Mouse (Mus musculus): Measurements from ENCODE around the gene Golph3l.
A peak's percentile ranks its signal among the peaks of the same experiment; 100 is the strongest.
"Not testable (repeated sequence)": the region's sequence is repeated elsewhere in the genome, so short reads cannot be mapped to it uniquely, and the experiment has no call there.

Gene Golph3l

GRCm38 (mm10) chr3:95624628-95625503, 36.1 kb downstream of the Golph3l start, which contains the start of gene Ensa:
Gene Ensa, plus strand, starts transcription at chr3:95624993.
- DNase-seq (ENCODE audit: low spot score), result peak; percentile 99

DNA sequence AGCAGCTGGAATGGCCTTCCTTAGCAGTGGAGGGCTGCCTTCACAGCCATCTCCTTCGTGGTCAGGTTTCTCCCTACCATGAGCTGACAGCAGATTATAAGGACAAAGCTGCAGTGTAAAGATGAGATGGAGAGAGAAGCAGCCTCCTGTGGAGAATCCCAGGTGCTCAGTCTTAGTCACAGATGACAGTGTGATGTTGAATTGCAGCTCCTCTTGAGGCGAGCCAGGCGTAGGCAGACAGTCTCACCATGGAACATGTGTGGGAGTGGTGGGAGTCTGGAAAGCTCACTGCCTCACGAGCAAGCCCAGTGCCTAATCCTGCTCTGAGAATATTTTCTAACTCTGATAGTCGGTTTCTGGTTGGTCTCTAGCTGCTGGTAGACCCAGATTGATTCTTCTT, 39.0 kb downstream of the Golph3l start:
- DNase-seq (ENCODE audit: low spot score), result peak; percentile 47

- peak; percentile 85 for DNase-seq (ENCODE audit: low spot score)
These were observed 41.0 kb downstream of the Golph3l start for GRCm38 (mm10) chr3:95629755-95630154.

DNA sequence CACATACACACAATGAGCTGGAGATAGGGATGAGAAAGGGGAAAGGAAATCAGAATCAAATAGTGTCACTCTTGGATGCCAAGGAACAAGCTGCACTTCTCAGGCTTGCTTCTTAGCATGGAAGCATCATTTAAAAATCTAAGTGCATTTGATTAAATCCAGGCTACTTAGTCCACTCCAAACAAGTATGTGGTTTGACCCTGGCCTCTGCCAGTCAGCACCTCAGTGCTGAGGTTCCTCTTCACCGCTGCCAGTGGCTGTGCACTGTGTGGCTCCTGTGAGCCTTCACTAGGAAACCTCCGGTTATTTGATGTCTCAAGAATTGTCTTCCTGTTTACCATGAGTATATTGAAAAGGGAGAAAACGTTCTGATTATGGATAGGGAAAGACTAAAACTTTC, 42.1 kb downstream of the Golph3l start:
- DNase-seq (ENCODE audit: low spot score), result no peak

- no peak for DNase-seq (ENCODE audit: low spot score)
These were observed 42.6 kb downstream of the Golph3l start for GRCm38 (mm10) chr3:95631304-95631703.

DNA sequence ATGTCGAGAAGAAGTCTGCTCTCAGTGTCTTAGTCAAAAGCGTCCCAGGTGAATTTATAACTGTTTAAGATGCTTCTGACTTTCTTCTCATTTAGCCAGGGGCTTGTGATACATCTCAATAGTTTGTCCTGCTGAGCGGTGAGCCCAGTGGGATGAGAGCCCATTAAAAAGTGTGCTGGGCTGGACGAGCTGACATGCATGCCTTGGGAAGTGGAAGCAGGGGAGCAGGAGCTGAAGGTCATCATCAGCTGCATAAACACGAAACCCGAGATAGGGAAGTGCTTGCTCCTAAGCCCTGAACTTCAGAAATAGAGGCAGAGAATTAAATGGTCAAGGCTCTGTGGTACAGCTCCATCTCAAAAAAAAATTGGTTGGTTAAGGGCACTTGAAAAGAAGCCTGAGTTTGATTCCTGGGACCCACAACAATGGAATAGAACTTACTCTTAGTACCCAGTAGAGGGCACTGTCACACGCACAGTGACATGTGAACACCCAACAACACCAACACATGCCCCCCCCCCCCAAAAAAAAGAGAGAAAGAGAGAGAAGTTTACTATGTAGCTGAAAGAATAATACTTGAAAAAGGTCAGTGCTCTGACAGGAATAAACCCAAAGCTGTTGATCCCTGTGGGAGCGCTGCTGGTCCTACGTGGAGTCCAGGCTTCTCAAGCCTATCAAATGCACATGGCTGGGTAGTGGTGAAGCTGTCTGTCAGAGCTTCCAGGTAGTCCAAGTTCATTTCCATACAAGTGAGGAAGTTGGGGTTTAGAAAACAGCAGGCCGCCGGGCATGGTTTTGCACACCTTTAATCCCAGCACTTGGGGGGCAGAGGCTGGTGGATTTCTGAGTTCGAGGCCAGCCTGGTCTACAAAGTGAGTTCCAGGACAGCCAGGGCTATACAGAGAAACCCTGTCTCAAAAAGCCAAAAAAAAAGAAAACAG, 44.2 kb downstream of the Golph3l start:
- peak; percentile 44 for DNase-seq (ENCODE audit: low spot score)

DNA sequence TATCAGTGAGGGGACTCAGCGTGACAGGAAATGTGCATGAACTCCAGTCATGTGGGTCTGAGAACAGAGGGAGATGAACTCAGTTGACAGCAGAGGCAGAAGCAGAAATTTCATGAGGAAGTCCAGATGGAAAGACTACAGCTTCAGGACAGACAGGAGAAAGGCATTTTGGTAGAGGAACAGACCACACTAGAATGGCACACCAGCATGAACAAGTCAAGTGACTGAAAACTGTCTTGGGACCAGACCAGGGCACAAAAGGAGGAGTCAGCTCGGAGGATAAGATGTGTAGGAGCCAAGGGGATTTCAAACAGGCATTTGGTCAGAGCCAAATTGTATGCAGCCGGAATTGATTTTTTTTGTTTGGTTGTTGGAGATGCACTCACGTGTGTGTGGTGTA, 46.9 kb downstream of the Golph3l start:
- no peak for DNase-seq (ENCODE audit: low spot score)

DNA sequence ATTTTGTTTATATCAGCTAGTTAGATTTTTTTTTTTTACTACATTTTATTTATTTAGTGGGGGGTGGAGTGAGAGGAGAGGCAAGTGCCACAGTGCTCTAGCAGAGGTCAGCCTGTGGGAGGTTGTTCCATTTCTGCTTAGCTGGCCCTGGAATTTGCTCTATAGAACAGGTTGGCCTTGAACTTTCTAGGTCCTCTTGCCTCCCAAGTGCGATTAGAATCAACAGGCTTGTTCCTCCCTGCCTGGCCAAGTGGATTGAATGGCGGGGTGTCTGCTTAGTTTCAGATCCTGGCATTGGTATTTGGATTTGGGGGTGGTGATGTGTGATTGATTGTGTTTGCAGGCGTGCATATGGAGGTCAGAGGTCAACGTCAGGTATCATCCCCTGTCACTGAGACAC, 47.3 kb downstream of the Golph3l start:
- DNase-seq (ENCODE audit: low spot score), result no peak

GRCm38 (mm10) chr3:95639694-95640093, 51.0 kb downstream of the Golph3l start:
- DNase-seq (ENCODE audit: low spot score), result no peak

DNA sequence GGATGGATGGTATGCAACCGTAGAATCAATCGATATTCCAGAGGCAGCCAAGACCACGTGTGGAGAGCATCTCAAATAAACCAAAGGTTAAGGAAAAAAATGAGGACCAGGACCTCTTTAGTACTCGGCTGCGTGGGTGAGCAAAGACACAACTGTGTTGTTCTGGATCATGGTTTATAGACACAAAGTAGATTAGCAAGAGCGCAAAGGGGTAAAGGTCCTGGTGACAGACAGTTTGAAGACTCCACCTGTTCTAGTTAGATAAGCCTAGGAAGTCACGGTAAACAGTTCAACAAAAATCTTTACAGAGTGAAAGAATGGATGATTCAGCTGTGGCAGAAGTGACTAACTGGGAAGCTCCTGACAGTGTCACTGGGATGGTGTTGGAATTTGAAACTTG, 54.4 kb downstream of the Golph3l start:
- no peak for DNase-seq (ENCODE audit: low spot score)

GRCm38 (mm10) chr3:95645313-95646235, 56.8 kb downstream of the Golph3l start:
- DNase-seq (ENCODE audit: low spot score), result no peak

DNA sequence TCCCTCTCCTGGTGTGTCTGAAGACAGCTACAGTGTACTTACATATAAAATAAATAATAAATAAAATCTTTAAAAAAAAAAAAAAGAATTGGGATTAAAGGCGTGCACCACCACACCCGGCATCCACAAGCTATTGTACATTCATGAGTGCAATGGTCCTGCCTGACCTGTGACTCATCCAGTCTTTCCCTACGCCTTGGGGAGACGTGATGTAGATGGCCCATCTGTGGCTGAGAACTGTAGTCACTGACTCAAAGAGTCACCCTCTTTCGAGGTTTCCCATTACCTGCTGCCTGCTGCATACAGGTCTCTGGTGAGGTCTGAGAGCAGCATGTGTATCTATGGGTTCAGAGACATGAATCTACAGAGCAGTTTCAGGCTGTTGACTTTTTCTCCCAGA, 59.3 kb downstream of the Golph3l start:
- no peak for DNase-seq (ENCODE audit: low spot score)

DNA sequence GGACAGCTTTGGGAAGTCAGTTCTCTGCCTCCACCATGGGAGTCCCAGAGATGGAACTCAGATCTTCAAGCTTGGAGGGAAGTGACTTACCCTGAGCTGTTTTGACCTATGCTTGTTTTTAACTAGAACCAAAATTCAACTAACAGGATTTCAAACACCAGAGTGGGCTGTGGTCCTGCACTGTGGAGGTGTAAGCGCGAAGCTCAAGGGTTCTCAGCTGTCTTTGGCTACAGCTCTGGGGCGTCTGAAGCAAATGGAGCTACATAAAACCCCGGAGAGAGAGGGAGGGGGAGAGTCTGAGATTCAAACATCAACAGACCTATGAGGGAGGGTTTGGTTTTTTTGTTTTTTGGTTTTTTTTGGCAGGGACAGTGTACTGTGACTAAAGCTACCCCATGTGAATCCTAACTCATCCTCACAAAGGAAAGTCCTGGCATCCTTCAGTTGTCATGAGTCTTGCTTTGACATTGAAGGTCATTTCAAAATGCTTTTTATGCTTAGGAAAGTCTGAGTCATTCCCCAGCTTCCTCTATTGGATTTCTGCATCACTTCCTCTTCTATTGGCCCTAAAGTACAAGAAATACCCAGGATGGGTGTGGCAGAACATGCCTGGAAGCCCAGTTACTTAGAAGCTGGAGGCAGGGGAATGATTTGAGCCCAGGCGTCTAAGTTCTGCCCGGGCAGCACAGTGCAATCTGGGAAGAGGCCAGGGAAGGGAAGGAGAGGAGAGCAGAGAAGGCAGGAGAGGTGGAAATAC, 61.7 kb downstream of the Golph3l start:
- peak; percentile 60 for DNase-seq (ENCODE audit: low spot score)

- no peak for DNase-seq (ENCODE audit: low spot score)
These were observed 62.3 kb downstream of the Golph3l start for GRCm38 (mm10) chr3:95651033-95651373.

DNA sequence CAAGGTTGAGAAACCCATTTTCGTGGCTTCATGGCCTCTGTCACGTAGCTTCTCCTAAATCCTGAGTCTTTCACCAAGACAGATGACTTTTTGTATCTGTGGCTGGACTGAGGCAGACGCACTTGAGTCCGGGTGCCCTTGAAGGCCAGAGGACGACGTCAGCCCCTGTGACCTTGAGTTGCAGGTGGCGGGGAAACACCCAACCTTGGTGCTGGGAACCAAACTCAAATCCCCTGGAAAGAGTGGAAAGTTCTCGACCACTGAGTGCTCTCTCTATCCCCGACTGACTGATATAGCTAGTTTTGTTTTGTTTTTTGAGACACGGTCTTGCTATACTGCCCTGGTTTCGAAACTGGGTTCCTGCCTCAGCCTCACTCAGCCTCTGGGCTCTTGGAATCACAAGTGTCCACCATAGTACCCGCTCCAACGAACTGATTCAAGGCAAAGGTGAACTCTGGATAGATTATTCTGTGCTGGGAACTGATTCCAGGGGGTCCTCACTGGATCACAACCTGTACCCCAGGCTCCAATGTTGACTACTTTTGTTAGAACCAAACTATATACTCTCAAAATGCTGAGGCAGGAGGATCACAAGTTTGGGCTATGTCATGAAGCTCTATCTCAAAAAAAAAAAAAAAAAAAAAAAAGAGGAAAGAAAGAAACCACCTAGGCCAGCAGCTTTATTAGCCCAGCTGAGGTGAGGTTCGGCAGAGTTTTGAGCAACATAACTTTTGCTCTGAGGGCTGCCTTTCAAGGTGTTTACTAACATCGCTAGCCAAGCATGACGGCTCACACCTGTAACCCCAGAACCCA, 62.9 kb downstream of the Golph3l start:
- DNase-seq (ENCODE audit: low spot score), result no peak

GRCm38 (mm10) chr3:95652204-95652811, 63.6 kb downstream of the Golph3l start:
- no peak for DNase-seq (ENCODE audit: low spot score)

DNA sequence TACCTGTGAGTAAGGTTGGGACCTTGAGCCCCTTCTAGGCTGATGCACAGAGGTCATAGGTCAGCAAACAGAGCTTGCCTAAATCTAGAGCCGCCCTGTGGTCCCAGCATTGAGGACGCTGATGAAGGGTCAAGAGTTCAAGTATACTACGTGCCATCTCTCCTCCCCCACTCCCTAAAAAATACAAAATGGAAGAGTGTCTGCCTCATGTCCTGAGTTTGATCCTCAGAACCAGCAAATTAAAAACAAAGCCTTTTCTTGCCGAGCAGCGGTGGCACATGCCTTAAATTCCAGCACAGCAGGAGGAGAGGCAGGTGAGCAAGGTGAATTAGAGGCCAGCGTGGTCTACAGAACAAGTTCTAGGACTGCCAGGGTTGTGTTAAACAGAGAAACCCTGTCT, 64.1 kb downstream of the Golph3l start:
- DNase-seq (ENCODE audit: low spot score), result no peak

GRCm38 (mm10) chr3:95653473-95654034, 64.8 kb downstream of the Golph3l start:
- DNase-seq (ENCODE audit: low spot score), result peak; percentile 48

DNA sequence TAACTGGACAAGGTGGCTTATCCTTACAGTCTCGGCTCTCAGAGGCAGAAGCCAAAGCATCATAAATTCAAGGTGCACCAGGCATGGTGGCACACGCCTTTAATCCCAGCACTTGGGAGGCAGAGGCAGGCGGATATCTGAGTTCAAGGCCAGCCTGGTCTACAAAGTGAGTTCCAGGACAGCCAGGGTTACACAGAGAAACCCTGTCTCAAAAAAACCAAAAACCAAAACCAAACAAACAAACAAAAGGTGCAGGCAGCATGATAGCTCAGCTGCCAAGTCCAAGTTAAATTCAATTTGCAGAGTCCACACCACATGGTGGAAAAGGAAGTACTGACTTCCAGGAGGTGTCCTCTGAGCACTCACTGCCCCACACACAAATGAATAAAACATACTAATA, 65.6 kb downstream of the Golph3l start:
- not testable (repeated sequence) for DNase-seq (ENCODE audit: low spot score)
